8 mouse cellular contexts compared by ENCODE assay signal in the genomic region with DNA sequence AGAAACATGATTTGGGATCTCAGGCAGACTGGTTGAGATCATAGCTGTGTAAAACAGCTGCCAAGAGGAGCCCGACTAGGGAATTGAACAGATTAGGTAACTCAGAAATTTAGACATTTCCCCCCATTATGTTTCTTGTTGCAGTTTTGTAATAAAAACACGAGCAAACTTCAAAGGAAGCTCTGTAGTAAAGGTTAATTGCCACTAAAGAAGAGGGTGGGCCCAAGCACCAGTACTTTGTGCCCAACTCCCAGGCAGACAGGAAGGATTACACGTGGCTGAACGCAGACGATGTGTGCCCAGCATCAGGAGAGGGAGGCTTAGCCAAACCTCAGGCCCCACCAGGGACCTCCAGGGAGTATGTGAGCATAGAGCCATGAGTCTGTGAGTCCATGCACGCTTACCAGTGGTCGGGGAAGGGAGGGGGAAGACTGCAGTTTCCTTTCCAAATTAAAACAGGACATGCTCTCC.
DNase-seq lines count a peak whose midpoint lies in the region; ATAC-seq and TF ChIP-seq lines count a peak whose summit lies in the region.

No protein-coding gene starts in this region.

- H3K27me3 ChIP-seq in lung, embryonic 14.5 days (ENCODE audit: insufficient read depth, low read length): no peaks in the 10 kb centered on the region
- H3K27me3 ChIP-seq in heart, embryonic 14.5 days (ENCODE audit: control insufficient read depth, insufficient read depth, low read length): no peaks in the 10 kb centered on the region
- no peaks in the 10 kb centered on the region for H3K27me3 ChIP-seq in liver, embryonic 12.5 days (replicated peaks)

- TF ChIP-seq CTCF in lung, embryonic 14.5 days (IDR thresholded peaks at IDR 0.05; ENCODE audit: low read depth): no peak
- no peak for TF ChIP-seq CTCF in embryonic fibroblast, embryonic 13.5 days (IDR thresholded peaks at IDR 0.05; ENCODE audit: borderline replicate concordance, insufficient read depth, low read length)

- ATAC-seq in lung, embryonic 14.5 days (ENCODE audit: insufficient read depth): 0 out of 2 replicates have a peak, but pooled peaks have one; percentile 16
- peak; percentile 32; the same call in 1 of the 2 replicates for ATAC-seq in heart, embryonic 14.5 days (ENCODE audit: insufficient number of reproducible peaks, insufficient read depth, low FRiP score, low read depth)
- ATAC-seq in erythroblast, adult 5-6 weeks (replicated peaks; ENCODE audit: low FRiP score, poor library complexity, severe bottlenecking): no peak
- no peak for ATAC-seq in liver, embryonic 12.5 days

- H3K4me3 ChIP-seq in lung, embryonic 14.5 days (ENCODE audit: low read depth, low read length): no peak overlapping the region
- H3K4me3 ChIP-seq in embryonic fibroblast, embryonic 13.5 days (ENCODE audit: insufficient read depth, low read length): no peak overlapping the region
- no peak overlapping the region for H3K4me3 ChIP-seq in heart, embryonic 14.5 days (ENCODE audit: control insufficient read depth in 1 of 2, insufficient read depth in 1 of 2, low read depth in 1 of 2, low read length in 2 of 2)
- no peak overlapping the region for H3K4me3 ChIP-seq in liver, embryonic 12.5 days

- peak; percentile 44 for DNase-seq in lung, embryonic 14.5 days
- no peak for DNase-seq in lung, postnatal 25 days (ENCODE audit: low spot score)
- peak; percentile 10 for DNase-seq in lung, postnatal 10 days
- no peak for DNase-seq in right cerebral cortex, postnatal 36 days (ENCODE audit: low spot score in 2 of 2)

- TF ChIP-seq POLR2A in embryonic fibroblast, embryonic 13.5 days (IDR thresholded peaks at IDR 0.05; ENCODE audit: low read depth, low read length): no peak

- no peaks in the 10 kb centered on the region for H3K36me3 ChIP-seq in lung, embryonic 14.5 days (ENCODE audit: insufficient read depth)
- H3K36me3 ChIP-seq in heart, embryonic 14.5 days (ENCODE audit: control insufficient read depth, insufficient read depth, low read length): no peaks in the 10 kb centered on the region
- no peaks in the 10 kb centered on the region for H3K36me3 ChIP-seq in liver, embryonic 12.5 days

- WGBS in lung, embryonic 14.5 days: 14% methylated on average over 7 of the region's 7 CpGs
- 43% methylated on average over 7 of the region's 7 CpGs for WGBS in heart, embryonic 14.5 days
- WGBS in liver, embryonic 12.5 days (ENCODE audit: insufficient replicate concordance): 51% methylated on average over 7 of the region's 7 CpGs

- no peaks in the 10 kb centered on the region for H3K9me3 ChIP-seq in lung, embryonic 14.5 days (ENCODE audit: low read depth, low read length)
- H3K9me3 ChIP-seq in heart, embryonic 14.5 days (ENCODE audit: control insufficient read depth, low read length): no peaks in the 10 kb centered on the region
- no peaks in the 10 kb centered on the region for H3K9me3 ChIP-seq in liver, embryonic 12.5 days (replicated peaks)

- peak overlapping the region; percentile 82 for H3K27ac ChIP-seq in lung, embryonic 14.5 days (ENCODE audit: low read depth)
- H3K27ac ChIP-seq in embryonic fibroblast, embryonic 13.5 days (ENCODE audit: insufficient read depth, low read length): peak overlapping the region; percentile 97
- H3K27ac ChIP-seq in heart, embryonic 14.5 days (replicated peaks in 1 of 2; ENCODE audit: control insufficient read depth in 1 of 2, insufficient read depth in 1 of 2, low read depth in 2 of 2, low read length in 2 of 2): peak overlapping the region; percentile 76 to 78
- no peak overlapping the region for H3K27ac ChIP-seq in liver, embryonic 12.5 days

- H3K9ac ChIP-seq in lung, embryonic 14.5 days: no peak overlapping the region; the same call in 1 of the 2 replicates
- no peak overlapping the region for H3K9ac ChIP-seq in heart, embryonic 14.5 days (ENCODE audit: low read length)
- H3K9ac ChIP-seq in liver, embryonic 12.5 days: no peak overlapping the region

- H3K4me1 ChIP-seq in lung, embryonic 14.5 days (ENCODE audit: insufficient read depth): peaks cover 33% of the 10 kb centered on the region
- H3K4me1 ChIP-seq in embryonic fibroblast, embryonic 13.5 days (ENCODE audit: control insufficient read depth, insufficient read depth, low read length): peaks cover 5% of the 10 kb centered on the region
- H3K4me1 ChIP-seq in heart, embryonic 14.5 days (ENCODE audit: control insufficient read depth in 2 of 2, insufficient read depth in 2 of 2, low read length in 2 of 2): peaks cover 18 to 20% of the 10 kb centered on the region in 2 experiments; a peak in 3 of 4 replicates
- H3K4me1 ChIP-seq in liver, embryonic 12.5 days: no peaks in the 10 kb centered on the region

- H3K4me2 ChIP-seq in lung, embryonic 14.5 days: no peak overlapping the region
- H3K4me2 ChIP-seq in heart, embryonic 14.5 days (ENCODE audit: low read length): no peak overlapping the region
- H3K4me2 ChIP-seq in liver, embryonic 12.5 days: no peak overlapping the region

Comparison
In these comparisons a context has a peak if more than half of its experiments do, and no peak if none do; other contexts are left out.
1. DNase-seq: peak in lung, embryonic 14.5 days (single experiment) and lung, postnatal 10 days (single experiment); none in lung, postnatal 25 days (single experiment) and right cerebral cortex, postnatal 36 days (0 of 2).
2. ATAC-seq: peak in lung, embryonic 14.5 days (single experiment) and heart, embryonic 14.5 days (single experiment); none in erythroblast, adult 5-6 weeks (single experiment) and liver, embryonic 12.5 days (single experiment).